Comparison of ENCODE assay signal across 11 mouse cellular contexts in the genomic region with DNA sequence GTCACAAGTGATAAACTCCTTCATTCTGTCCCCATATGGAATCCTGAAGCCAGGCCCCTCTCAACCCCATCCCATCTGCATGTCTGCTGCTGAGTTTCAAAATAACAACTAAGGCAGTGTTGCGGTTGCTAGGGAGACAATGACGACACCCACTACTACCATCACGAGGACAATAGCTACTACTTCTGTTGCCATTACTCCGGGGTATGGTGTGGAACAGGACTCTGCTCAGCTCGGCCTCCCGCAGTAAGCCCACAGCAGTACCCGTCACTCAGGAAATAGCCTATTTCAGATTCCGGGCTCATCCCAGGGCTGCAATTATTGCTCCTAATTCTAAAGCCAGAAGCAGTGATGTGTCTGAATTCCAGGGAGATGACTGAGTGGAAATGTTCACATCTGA.
DNase-seq lines count a peak whose midpoint lies in the region; ATAC-seq lines count a peak whose summit lies in the region.
"Had no signal": no experiment of that assay in that cellular context is flagged by ENCODE, and none has a peak within 500 bp of the region (broad histone marks: within the 10 kb centered on the region; RNA-seq: fewer than 3 reads in every experiment).

No protein-coding gene starts in this region.

- DNase-seq in left cerebral cortex, adult 11 months (ENCODE audit: low spot score): peak; percentile 40
- DNase-seq in left cerebral cortex, postnatal 4 days: no peak
- DNase-seq in embryonic facial prominence, embryonic 11.5 days (ENCODE audit: low spot score): no peak
- peak; percentile 31 for DNase-seq in layer of hippocampus, adult 9-10 months (ENCODE audit: low spot score)
- DNase-seq in cerebellum, adult 11-12 months: no peak
- no peak for DNase-seq in heart, adult 8-10 months (ENCODE audit: low spot score)
- DNase-seq in heart, postnatal 36 days: no peak
- DNase-seq: cerebellum, postnatal 10 days had no signal

- no peak overlapping the region for H3K27ac ChIP-seq in embryonic facial prominence, embryonic 11.5 days (replicated peaks; ENCODE audit: low read depth, low read length)
- H3K27ac ChIP-seq in neural tube, embryonic 15.5 days (replicated peaks): peak overlapping the region; percentile 41
- H3K27ac ChIP-seq: liver, embryonic 15.5 days had no signal

- no peaks in the 10 kb centered on the region for H3K27me3 ChIP-seq in embryonic facial prominence, embryonic 11.5 days (ENCODE audit: control insufficient read depth, insufficient read depth, low read length)
- H3K27me3 ChIP-seq in neural tube, embryonic 15.5 days (replicated peaks): no peaks in the 10 kb centered on the region
- H3K27me3 ChIP-seq: liver, embryonic 15.5 days had no signal

- intact Hi-C loops in left cerebral cortex, postnatal 4 days (cut with DNase I): no loop called here
- intact Hi-C loops in heart, postnatal 36 days (cut with DNase I): no loop called here

- H3K9ac ChIP-seq in embryonic facial prominence, embryonic 11.5 days (replicated peaks; ENCODE audit: low read length): no peak overlapping the region
- no peak overlapping the region for H3K9ac ChIP-seq in neural tube, embryonic 15.5 days (replicated peaks)
- H3K9ac ChIP-seq: liver, embryonic 15.5 days had no signal

- WGBS in embryonic facial prominence, embryonic 11.5 days: 35% methylated on average over 8 of the region's 8 CpGs
- 10% methylated on average over 8 of the region's 8 CpGs for WGBS in neural tube, embryonic 15.5 days

- no peak overlapping the region for H3K4me3 ChIP-seq in embryonic facial prominence, embryonic 11.5 days (ENCODE audit: low read depth, low read length)
- H3K4me3 ChIP-seq in neural tube, embryonic 15.5 days (replicated peaks): no peak overlapping the region
- H3K4me3 ChIP-seq: liver, embryonic 15.5 days had no signal

- no peaks in the 10 kb centered on the region for H3K9me3 ChIP-seq in embryonic facial prominence, embryonic 11.5 days (replicated peaks; ENCODE audit: control insufficient read depth, low read length)
- no peaks in the 10 kb centered on the region for H3K9me3 ChIP-seq in neural tube, embryonic 15.5 days (replicated peaks)
- H3K9me3 ChIP-seq: liver, embryonic 15.5 days had no signal

- H3K36me3 ChIP-seq in embryonic facial prominence, embryonic 11.5 days (replicated peaks; ENCODE audit: control insufficient read depth, insufficient read depth, low read depth, low read length): no peaks in the 10 kb centered on the region
- no peaks in the 10 kb centered on the region for H3K36me3 ChIP-seq in neural tube, embryonic 15.5 days
- H3K36me3 ChIP-seq: liver, embryonic 15.5 days had no signal

- 0 out of 2 replicates have a peak, but pooled peaks have one; percentile 39 for ATAC-seq in embryonic facial prominence, embryonic 11.5 days (replicated peaks; ENCODE audit: insufficient number of reproducible peaks, low FRiP score, low TSS enrichment, low read depth)
- ATAC-seq in neural tube, embryonic 15.5 days (ENCODE audit: low FRiP score): peak; percentile 56
- ATAC-seq: CD4-positive, CD25-positive, alpha-beta regulatory T cell, adult 4 months had no signal

- no peaks in the 10 kb centered on the region for H3K4me1 ChIP-seq in embryonic facial prominence, embryonic 11.5 days (ENCODE audit: control insufficient read depth, insufficient read depth, low read length)
- H3K4me1 ChIP-seq in neural tube, embryonic 15.5 days: peaks cover 41% of the 10 kb centered on the region
- H3K4me1 ChIP-seq: liver, embryonic 15.5 days had no signal

- H3K4me2 ChIP-seq in embryonic facial prominence, embryonic 11.5 days (ENCODE audit: low read depth, low read length): no peak overlapping the region
- H3K4me2 ChIP-seq in neural tube, embryonic 15.5 days: peak overlapping the region; percentile 9
- H3K4me2 ChIP-seq: liver, embryonic 15.5 days had no signal

Comparison
In these comparisons a context has a peak if more than half of its experiments do, and no peak if none do; other contexts are left out.
1. DNase-seq: peak in left cerebral cortex, adult 11 months (single experiment) and layer of hippocampus, adult 9-10 months (single experiment); none in left cerebral cortex, postnatal 4 days (single experiment), embryonic facial prominence, embryonic 11.5 days (single experiment), cerebellum, adult 11-12 months (single experiment), heart, adult 8-10 months (single experiment) and heart, postnatal 36 days (0 of 2).